10 mouse cellular contexts compared by ENCODE assay signal in genomic region chr2:12053404-12054164, GRCm38 (mm10).
DNase-seq lines count a peak whose midpoint lies in the region; ATAC-seq and TF ChIP-seq lines count a peak whose summit lies in the region.
"Had no signal": no experiment of that assay in that cellular context is flagged by ENCODE, and none has a peak within 500 bp of the region (broad histone marks: within the 10 kb centered on the region; RNA-seq: fewer than 3 reads in every experiment).

No protein-coding gene starts in this region.

- peak overlapping the region; percentile 8; the same call in 1 of the 2 replicates for H3K27ac ChIP-seq in embryonic facial prominence, embryonic 10.5 days (replicated peaks)
- H3K27ac ChIP-seq in left cerebral cortex, adult 2 months: 0 out of 2 replicates have a peak overlapping the region, but pooled peaks have one; percentile 11
- no peak overlapping the region for H3K27ac ChIP-seq in forebrain, embryonic 14.5 days (ENCODE audit: low read depth, low read length)

- 0 out of 2 replicates have a peak, but pooled peaks cover 11% of the 10 kb centered on the region for H3K27me3 ChIP-seq in embryonic facial prominence, embryonic 10.5 days (replicated peaks; ENCODE audit: low read depth, poor library complexity, severe bottlenecking)
- no peaks in the 10 kb centered on the region for H3K27me3 ChIP-seq in forebrain, embryonic 14.5 days (replicated peaks; ENCODE audit: control insufficient read depth, insufficient read depth, low read length)

- H3K4me1 ChIP-seq in embryonic facial prominence, embryonic 10.5 days: peaks cover 24% of the 10 kb centered on the region
- H3K4me1 ChIP-seq in forebrain, embryonic 14.5 days (ENCODE audit: control insufficient read depth, insufficient read depth, low read length): no peaks in the 10 kb centered on the region

- H3K9ac ChIP-seq in forebrain, embryonic 14.5 days (ENCODE audit: low read length): no peak overlapping the region

- H3K4me3 ChIP-seq in embryonic facial prominence, embryonic 10.5 days: no peak overlapping the region
- no peak overlapping the region for H3K4me3 ChIP-seq in left cerebral cortex, adult 2 months
- H3K4me3 ChIP-seq in forebrain, embryonic 14.5 days (ENCODE audit: low read depth, low read length): no peak overlapping the region

- no peaks in the 10 kb centered on the region for H3K36me3 ChIP-seq in embryonic facial prominence, embryonic 10.5 days (replicated peaks)
- no peaks in the 10 kb centered on the region for H3K36me3 ChIP-seq in forebrain, embryonic 14.5 days (ENCODE audit: control insufficient read depth, insufficient read depth, low read length)

- peak; percentile 6 for DNase-seq in kidney, adult 9 months
- DNase-seq in kidney, adult 8-10 months: no peak
- DNase-seq in 416B (ENCODE audit: low read depth): peak; percentile 32
- DNase-seq in embryonic facial prominence, embryonic 10.5 days (ENCODE audit: low spot score): peak; percentile 27
- peak in 1 of 2 experiments; percentile 17 for DNase-seq in left cerebral cortex, adult 2 months (ENCODE audit: extremely low spot score in 1 of 2, low spot score in 2 of 2)
- DNase-seq in forebrain, embryonic 14.5 days (ENCODE audit: low spot score): no peak
- no peak for DNase-seq in spleen, adult 12 weeks (ENCODE audit: low spot score)
- DNase-seq in urinary bladder, postnatal 10 days (ENCODE audit: low spot score): no peak
- DNase-seq: cerebellum, postnatal 10 days; thymus, postnatal 14 days had no signal

- WGBS in embryonic facial prominence, embryonic 10.5 days: 37% methylated on average over 8 of the region's 8 CpGs
- WGBS in forebrain, embryonic 14.5 days: 64% methylated on average over 8 of the region's 8 CpGs

- no peak for ATAC-seq in forebrain, embryonic 14.5 days

- intact Hi-C loops in left cerebral cortex, adult 2 months (cut with DNase I): loop anchor here (5.0 kb wide), 2 partner anchors 104 to 334 kb away; no protein-coding TSS in a partner anchor

- TF ChIP-seq CTCF in left cerebral cortex, adult 2 months (IDR thresholded peaks at IDR 0.05): no peak

- no peak overlapping the region for H3K4me2 ChIP-seq in forebrain, embryonic 14.5 days (ENCODE audit: low read length)

- no peaks in the 10 kb centered on the region for H3K9me3 ChIP-seq in embryonic facial prominence, embryonic 10.5 days
- H3K9me3 ChIP-seq in forebrain, embryonic 14.5 days (replicated peaks; ENCODE audit: control insufficient read depth, low read length): no peaks in the 10 kb centered on the region

Comparison
In these comparisons a context has a peak if more than half of its experiments do, and no peak if none do; other contexts are left out.
1. DNase-seq: peak in kidney, adult 9 months (single experiment), 416B (single experiment) and embryonic facial prominence, embryonic 10.5 days (single experiment); none in kidney, adult 8-10 months (0 of 2), forebrain, embryonic 14.5 days (single experiment), spleen, adult 12 weeks (single experiment) and urinary bladder, postnatal 10 days (single experiment).